Mouse (Mus musculus) liver, postnatal 0 days (tissue): Measurements from ENCODE around the gene Fam178b.

Source experiments
- CTCF ChIP-seq: sonication (generic); IDR thresholded peaks from 2 replicates; pipeline ENCODE4 v1.5.1; 2016; ENCODE audit warnings: antibody characterized with exemption, low read depth
- EP300 ChIP-seq: IDR thresholded peaks from 2 replicates; pipeline ENCODE4 v1.6.1; 2016; ENCODE audit warnings: antibody characterized with exemption, low read depth, mild to moderate bottlenecking

- TF ChIP-seq CTCF (no peak), EP300 (no peak)
Measured at GRCm38 (mm10) chr1:36566425-36566824, 116.6 kb downstream of the Fam178b start.
